Mouse (Mus musculus): Measurements from ENCODE around the gene Tbx2.

The Tbx2 gene

DNA sequence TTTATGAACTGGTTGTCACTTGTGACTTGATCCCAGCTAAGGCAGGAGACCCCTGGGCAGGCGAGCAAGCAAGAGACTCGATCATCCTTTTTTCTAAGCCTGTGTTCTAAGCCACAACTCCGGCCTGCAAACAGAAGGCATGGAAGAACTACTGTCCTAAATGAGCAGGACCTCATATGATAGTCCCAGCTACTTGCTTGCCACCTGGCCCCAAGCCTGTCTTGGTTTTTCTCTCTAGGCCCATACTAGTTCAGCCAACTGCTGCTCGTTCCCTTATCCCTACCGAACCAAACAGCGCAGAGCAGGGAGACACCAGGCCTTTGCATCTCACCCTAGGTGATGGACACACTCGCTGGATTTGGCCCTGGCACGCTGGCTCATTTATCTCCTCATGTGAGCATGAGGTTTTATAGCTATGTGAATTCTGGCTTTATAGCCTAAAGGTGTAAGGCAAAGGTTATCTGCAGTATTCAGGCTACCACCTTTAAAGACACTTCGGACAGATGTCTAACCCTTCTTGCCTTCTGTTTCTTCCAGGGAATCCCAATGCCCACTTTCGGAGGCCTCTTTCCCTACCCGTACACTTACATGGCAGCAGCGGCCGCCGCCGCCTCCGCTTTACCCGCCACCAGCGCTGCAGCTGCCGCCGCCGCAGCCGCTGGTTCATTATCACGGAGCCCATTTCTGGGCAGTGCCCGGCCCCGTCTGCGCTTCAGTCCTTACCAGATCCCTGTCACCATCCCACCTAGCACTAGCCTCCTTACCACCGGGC lies 7.9 kb downstream of the Tbx2 start:
- DNase-seq (ENCODE audit: low read depth), result no peak

DNA sequence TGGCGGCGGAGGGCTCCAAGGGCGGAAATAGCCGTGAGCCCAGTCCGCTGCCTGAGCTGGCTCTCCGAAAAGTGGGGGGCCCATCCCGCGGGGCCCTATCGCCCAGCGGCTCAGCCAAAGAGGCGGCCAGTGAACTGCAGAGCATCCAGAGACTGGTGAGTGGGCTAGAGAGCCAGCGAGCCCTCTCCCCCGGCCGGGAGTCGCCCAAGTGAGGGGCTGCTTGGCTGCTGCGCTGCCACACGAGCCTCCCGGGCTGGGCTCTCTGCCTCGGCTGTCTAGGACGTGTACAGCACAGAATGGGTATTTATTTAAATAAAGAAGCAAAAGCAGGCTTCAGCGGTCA lies 8.4 kb downstream of the Tbx2 start:
- DNase-seq (ENCODE audit: low read depth), result no peak

DNA sequence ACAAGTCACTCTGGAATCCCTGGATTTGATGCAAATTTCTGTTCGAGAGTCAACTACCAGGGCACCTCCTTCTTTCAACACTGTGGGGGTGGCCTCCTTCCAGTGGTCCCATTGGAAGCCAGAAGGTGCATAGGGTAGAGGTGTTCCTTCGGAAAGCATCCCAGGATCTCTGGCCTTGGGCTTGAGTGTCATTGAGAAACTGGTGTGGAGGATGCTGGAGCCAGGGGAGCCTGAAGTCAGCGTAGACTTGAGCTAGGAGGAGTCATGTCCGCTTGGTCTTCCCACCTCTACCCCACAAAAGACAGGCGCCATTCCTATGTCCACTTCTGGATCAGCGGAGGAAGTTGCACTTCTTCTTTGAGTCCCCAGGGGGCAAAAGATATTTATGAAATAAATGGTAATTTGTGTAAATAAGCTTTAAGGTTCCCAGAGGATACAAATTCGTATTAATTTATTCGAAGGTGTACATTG lies 8.9 kb downstream of the Tbx2 start:
- DNase-seq (ENCODE audit: low read depth), result no peak

DNA sequence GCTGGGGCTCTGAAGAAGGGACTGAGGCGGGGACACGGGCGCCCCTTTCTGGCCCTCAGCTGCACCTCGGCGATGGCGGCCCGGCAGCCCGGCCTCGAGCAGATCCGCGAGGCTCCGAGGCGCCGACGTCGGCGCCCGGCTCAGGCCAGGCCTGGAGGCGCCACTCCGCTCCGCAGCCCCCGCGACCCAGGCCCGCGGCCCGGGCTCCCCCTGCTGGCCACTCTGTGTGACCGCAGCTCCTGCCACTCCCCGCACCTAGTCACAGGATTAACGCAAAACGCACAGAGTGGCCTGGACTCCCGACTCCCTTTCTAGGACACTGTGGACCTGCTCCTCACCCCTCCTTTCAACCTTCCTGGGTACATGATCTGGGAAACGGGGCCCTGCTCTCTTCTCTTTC lies 9.6 kb downstream of the Tbx2 start:
- peak; percentile 41 for DNase-seq (ENCODE audit: low read depth)

DNA sequence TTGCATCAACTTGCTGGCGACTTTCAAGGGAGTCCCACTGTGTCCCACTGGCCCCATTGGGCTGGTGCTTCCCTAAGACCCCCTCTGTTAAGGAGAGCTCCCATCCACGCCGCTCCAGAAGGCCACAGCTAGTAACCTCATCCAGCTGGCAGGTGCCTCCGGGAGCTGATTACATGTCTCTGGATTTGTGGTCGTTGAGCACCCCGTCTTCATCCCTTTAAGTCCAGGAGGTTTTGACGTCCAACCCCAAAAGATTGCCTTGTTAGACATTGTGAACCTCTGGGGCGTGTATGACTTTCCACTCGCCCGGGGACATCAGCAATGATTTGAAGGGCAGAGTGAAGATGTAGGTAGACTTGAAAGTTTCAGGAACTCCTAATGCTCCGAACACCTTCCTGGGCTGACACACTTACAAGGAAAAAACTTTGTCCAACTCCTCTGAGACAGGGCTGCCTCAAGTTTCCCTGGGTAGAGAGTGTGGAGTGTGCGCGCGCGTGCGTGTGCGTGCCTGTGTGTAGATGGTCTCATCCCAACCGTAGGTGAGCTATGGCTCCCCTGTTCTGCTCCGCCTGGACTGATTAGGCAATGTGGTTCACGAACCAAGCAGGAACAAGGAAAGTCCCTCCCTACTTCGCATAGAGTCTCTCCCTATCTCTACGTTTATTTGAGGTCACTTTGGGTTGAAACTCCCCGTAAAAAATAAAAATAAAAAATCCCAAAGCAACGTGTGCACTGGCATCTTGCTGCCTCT lies 10.4 kb downstream of the Tbx2 start:
- no peak for DNase-seq (ENCODE audit: low read depth)

DNA sequence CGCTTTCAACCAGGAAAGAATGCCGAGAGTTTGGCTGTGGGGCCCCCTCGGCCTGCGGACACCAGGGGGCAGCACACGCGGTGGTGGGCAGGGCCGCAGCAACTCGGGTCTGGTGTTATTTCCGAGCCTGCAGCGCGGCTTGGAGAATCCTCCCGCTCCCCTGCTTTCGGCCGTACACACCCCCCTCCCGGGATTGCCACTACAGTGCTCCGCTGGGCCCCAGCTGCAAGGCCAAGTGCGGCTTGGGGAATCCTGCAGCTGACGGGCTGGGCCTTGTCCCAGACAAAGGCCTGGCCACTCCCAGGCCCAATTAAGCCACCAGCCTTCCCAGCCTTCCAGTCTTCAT lies 11.0 kb downstream of the Tbx2 start:
- peak; percentile 88 for DNase-seq (ENCODE audit: low read depth)

DNA sequence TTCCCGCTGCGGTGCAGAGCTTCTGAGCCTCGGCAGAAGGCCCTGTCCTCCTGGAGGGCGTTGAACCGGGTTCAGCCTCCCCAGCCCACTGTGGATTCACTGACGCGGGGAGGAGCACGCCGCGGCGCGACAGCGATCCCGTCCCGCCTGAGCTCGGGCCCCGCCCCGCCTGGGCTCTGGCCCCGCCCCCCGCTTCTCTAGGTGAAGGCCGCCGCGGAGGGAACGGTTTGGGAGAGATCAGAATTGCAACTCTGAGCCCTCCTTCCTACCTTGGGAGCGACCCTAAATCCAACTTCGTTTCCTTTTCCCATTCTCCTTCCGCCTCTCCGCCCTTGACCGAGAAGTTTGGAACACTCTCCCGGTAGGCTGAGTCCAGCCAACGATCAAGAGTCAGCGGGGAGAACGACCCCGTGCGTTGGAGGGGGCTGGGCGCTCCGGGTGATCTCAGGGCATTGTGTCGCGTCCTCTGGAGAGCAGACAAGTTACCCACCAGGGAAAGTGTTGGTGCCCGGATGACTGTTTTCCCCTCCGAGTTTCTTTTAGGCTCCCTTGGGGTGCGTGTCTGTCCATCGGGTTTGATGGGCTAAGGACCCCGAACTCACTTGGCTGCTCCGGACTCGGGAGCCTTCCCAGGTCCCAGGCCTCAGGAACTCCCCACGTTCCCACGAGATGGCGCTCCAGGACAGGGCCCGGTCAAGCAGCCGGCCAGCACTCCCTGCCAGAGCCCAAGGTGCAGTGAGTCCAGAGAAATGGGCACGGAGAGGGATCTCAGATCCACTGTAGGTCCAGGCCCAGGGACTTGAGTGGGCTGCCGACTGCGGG lies 12.0 kb downstream of the Tbx2 start:
- DNase-seq (ENCODE audit: low read depth), result peak; percentile 89

DNA sequence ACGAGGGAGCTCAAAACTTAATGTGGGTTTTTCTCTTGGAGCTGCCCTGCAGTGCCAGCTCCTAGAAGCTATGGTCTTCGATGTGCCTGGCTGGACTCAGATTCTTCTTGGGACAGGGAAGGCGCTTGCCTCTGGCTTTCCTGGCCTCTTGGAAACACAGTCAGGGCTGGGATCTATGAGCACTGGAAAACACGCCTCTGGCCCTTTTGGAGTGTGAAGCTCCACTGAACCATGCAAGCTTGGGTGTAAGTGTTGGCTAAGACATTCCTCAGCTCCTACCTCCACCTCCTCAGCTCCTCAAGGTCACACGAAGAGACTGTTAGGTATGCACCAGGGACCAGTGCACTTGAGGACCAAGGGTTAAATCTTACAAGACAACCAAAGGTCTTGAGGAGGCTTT lies 12.6 kb downstream of the Tbx2 start:
- DNase-seq (ENCODE audit: low read depth), result no peak

DNA sequence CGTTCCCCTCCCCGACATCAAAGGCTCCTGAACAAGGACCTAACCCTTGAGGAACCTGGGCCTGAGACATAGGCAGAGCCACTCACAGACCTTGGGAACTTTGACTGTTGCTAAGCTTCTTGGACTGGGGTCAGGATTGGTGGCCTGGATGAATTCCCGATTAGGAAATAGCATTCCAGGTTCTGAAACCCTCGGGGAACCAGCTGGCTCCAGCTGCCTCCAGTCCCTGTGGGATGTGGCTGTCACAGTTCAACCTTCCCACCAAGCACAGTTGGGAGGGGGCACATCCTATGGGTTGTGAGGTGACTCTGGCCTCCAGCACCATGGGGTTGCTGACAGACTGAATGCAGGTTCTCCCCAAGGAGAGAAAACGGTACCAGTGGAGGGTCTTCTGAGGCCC lies 13.6 kb downstream of the Tbx2 start:
- no peak for DNase-seq (ENCODE audit: low read depth)

DNA sequence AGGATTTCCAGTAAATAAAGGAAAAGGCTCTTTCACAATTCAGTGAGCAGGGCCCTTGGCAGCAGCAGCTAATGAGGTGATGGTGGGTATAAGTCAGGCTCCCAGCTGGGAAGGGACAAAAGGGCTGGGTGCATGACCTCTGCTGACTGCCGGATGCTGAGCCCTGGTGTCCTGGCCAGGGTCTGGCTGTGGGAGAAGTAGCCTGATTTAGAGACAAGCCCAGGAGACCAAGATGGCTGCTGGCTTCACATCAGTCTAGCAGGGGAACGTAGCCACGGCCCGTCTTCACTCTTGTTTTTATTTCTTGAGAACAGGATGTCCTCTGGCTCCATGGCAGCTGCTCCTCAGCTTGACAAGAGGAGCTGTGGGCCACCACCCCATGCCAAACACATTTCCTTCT lies 14.2 kb downstream of the Tbx2 start:
- DNase-seq (ENCODE audit: low read depth), result no peak

DNA sequence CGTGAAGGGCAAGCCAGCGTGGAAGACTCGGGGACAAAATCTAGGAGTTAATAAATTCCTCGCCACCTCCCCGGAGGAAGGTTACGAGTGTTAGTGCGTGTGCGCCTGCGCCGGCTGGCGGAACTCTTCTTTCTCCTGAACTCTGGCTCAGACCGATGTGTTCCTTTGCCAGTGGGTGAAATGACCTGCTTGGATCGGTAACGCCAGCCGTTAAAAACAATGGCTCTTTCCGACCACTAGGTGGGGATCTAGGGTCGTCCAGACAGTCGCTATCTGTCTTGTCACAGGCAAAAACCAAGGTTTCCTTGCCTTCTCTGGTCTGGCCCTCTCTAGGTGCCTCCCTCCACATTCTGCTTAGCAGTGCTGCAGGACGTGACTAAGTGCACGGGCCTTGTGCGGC lies 16.7 kb downstream of the Tbx2 start:
- peak; percentile 95 for DNase-seq (ENCODE audit: low read depth)

DNA sequence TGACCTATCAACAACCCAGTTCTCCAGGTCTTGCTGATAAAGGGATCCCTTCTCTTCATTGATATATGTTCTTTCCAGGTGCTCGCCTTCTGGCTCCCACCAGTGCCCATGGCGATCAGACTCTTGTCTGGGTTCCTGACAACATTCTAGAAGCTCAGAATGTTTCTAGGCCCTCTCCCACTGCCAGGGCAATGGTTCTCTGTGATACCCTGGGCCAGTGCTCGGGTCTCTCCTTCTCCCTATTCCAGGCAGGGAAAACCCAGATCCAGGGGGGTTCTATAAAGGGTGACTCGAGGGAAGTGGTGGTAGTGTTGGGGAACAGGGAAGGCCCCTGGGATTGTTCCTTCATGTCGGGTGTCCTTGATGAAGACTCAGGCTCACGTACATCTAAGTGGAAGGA lies 17.9 kb downstream of the Tbx2 start, which contains the start of gene Gm11444:
Gm11444 (minus strand) TSS at position 101 of the 400 bp plus-strand sequence.
- DNase-seq (ENCODE audit: low read depth), result no peak

DNA sequence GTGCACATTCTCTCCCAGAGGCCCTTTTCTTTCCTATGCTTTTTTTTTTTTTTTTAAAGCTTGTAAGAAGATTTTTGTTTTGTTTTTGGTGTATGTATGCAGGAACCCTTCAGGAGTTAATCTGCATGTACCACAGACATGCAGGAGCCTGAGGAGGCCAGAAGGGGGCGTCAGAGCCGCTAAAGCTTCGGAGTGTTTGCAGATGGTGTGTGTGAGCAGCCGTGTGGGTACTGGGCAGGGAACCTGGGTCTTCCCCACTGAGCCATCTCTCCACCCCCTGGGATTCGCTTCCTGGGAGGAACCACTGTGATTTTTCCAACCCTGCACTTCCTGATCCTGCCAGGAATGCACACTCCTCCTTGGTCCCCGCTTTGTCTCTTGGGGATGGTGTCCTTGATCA lies 18.4 kb downstream of the Tbx2 start:
- peak; percentile 27 for DNase-seq (ENCODE audit: low read depth)

DNA sequence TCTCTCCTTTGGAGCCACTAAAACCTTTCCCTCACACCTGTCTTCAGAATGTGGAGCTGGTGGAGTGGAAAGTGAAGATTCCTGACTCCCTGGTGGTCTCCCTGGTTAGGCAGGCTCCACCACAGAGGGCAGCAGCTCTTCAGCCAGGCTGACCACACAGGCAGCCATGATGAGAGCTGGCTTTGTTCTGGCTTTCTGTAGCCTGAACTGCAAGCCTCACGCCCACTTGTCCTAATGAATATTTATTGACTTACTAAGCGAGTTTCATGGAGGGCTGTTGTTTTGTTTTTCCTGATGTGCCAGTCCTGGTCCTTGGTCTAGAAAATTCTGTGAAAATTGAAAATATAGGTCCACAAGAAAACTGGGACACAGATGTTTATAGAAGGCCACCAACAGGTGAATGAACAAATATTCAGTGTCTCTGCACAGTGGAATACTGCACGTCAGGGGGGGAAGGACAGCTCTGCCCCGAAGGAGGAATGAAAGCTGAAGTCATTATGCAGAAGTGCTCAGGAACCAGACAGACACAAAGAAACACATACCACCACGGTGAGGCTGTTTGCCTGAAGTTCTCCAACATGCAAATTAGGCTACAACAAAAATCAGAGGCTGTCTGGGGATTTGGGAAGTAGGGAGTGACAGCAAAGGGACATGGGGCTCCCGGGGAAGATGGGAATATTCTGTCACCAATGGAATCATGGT lies 25.8 kb downstream of the Tbx2 start:
- no peak for DNase-seq (ENCODE audit: low read depth)

DNA sequence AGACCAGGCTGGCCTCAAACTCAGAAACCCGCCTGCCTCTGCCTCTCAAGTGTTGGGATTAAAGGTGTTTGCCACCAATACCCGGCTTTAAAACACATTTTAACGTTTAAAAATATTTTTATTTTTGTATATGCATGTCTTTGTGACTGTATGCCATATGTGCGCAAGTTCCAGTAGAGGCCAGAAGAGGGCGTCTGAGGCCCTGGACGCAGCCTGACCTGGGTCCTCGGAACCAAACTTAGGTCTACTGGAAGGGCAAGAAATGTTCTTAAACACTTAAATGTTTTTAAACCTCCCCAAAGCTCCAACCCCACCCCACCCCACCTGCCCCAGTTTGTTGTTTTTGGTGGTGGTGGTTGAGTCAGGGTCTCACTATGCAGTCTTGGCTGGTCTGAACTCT lies 32.0 kb downstream of the Tbx2 start:
- DNase-seq (ENCODE audit: low read depth), result peak; percentile 55

DNA sequence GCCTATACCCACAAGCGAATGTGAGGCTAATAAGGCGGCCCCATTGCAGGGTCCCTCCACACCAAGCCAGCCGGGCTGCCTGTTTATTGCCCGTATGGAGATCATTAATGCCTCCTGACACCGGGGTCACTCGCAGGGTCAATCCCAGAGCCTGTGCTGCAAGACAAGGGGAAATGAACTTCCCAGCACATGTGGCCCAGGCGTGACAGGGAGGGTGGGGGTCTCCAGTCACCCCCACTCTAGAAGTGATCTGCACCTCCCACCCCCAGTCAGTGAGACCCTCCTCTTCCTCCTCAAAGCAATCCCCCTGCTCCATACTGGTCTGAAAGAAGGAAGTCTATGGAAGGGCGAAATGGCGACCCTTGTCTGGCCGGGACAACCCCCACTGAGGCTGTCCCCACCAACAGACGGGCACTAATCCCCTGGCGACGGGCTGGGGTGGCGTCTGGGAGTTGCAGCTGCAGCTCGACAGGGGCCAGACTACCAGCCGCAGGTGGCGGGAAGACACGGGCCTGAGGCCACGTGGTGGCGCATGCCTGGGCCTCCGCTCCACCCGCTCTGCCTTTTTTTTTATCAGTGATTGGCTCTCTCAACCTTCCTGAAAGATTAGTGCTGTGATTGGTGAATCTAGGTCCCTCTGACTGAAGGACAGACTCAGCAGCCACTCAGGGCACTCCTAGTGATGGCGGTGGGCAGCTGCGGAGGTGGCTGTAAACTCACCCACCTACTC lies 43.9 kb downstream of the Tbx2 start:
- no peak for DNase-seq (ENCODE audit: low read depth)

DNA sequence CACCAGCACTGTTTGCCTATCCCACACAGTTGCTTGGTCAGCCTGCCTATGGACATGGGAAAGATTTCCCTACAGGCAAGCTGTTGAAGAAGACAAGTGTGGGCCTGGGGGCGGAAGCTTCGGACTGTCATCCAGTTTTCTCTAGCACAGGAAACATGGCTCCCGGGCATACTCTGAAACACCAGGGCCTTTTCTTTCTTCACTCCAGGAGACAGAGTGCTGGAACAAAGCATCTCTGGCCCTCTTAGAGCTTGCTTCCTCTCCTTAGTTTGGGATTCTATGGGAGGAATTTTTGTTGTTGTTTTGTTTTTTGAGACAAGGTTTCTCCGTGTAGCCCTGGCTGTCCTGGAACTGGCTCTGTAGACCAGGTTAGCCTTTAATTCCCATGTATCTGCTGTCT lies 52.1 kb downstream of the Tbx2 start:
- no peak for DNase-seq (ENCODE audit: low read depth)

DNA sequence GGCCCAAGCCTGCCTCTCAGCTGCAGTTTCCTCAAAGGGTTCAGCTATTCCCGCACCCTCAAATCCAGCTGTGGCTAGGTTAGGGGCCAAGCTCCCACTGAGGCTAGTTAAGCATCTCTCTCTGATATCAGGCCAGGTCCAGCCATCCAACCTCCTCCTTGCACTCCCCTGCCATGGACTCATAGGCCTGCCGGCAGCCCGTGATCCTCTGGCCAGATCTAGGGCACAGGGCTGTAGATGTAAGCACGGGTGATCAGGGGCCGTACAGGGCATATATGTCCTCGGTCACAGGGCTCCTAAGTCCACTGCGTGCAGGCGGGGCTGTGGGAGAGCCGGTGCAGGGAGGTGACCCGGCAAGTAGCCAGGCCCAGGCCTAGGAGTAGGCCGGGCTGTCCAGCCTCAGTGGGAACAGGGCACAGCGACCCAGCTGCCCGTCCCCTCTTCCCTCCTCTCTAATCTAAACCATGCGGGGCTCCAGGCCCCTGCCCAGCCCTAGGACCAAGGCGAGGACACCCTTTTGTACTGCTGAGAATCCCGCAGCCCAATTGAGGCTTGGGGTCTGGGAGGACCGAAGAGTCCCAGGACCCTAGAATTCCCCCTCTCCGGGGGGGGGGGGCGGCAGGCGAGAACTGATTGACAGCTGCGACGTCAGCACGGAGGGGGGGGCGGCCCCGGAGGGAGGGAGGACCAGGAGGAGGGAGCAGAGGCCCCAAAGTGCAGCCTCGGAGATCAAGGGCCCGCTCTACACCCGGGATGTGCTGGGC lies 53.5 kb downstream of the Tbx2 start, which contains the start of gene Tbx4:
Tbx4 (plus strand) TSS at position 758 of the 764 bp plus-strand sequence.
- DNase-seq (ENCODE audit: low read depth), result no peak

DNA sequence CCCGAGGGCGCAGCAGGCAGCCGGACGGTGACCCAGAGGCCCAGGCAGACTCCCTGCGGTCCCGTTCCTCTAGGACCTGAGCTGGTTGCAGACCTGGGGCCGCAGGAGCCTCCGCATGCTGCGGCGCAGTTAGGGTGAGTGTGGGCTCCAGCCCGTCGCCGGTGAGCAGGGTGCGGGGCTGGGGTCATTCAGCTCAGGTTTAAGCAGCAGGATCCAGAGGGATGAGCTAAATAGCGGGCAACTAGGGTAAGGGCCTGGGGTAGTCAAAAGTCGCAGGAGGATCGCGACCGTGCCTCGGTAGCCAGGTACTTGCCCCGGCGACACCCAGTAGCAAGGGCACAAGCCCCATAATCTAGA lies 54.1 kb downstream of the Tbx2 start:
- DNase-seq (ENCODE audit: low read depth), result no peak

DNA sequence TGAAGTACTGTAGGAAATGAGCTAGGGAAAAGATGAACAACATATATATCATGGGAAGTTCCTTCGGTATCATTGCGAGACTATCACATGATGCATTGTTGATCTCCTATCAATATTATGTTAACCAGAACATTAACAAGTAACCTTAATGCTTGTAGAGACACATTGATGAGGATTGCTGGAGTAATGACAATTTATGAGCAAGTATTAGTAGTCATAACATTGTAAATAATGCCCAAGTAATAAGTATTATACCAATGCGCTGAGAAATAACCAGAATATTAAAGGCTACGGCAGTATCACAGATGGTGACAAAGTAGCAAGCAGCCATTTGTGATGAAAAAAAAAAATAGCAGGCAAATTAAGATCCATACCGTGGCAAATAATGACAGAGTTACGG lies 54.9 kb downstream of the Tbx2 start:
- no peak for DNase-seq (ENCODE audit: low read depth)

Data from 416B (cell line).